Mouse (Mus musculus) ES-E14 (cell line): ENCODE measurements around the gene Atp2b4. TPM values are rescaled to one million over a fixed set of nuclear protein-coding genes. Genes with fewer than 3 reads are reported as not detected.

Source experiments
- DNase-seq: peaks from one replicate; pipeline ENCODE4 v3.0.0-alpha.2; 2013; ENCODE audit warnings: low read depth, low spot score
- H3K27ac ChIP-seq: 2 replicates; pipeline ENCODE4 v1.5.1; 2012; ENCODE audit warnings: low read depth, mild to moderate bottlenecking, low read length, moderate library complexity, mixed read lengths; ENCODE audit not compliant: poor library complexity, insufficient read depth, severe bottlenecking
- H3K36me3 ChIP-seq: 2 replicates; pipeline ENCODE4 v1.6.1; 2012; ENCODE audit warnings: mild to moderate bottlenecking, low read length, moderate library complexity, mixed read lengths; ENCODE audit not compliant: control insufficient read depth, poor library complexity, insufficient read depth, severe bottlenecking
- H3K4me1 ChIP-seq, 2 experiments: fragments of 150-350 bp in 1 of 2; sonication (generic) in 1 of 2; 2 replicates each; pipeline ENCODE4 v1.6.1; 2012; ENCODE audit warnings: low read length in 2 of 2, mild to moderate bottlenecking in 1 of 2, mixed read lengths in 1 of 2; ENCODE audit not compliant: control insufficient read depth in 2 of 2, insufficient read depth in 2 of 2, poor library complexity in 1 of 2
- H3K4me3 ChIP-seq, 2 experiments: fragments of 150-350 bp in 1 of 2; sonication (generic) in 1 of 2; 2 replicates each; pipeline ENCODE4 v1.5.1; 2012; ENCODE audit warnings: low read length in 2 of 2, low read depth in 1 of 2, mild to moderate bottlenecking in 1 of 2, mixed read lengths in 1 of 2; ENCODE audit not compliant: insufficient read depth in 1 of 2, poor library complexity in 1 of 2, severe bottlenecking in 1 of 2
- H3K9ac ChIP-seq: 2 replicates; pipeline ENCODE4 v1.6.1; 2012; ENCODE audit warnings: low read depth, mild to moderate bottlenecking, low read length, mixed read lengths; ENCODE audit not compliant: poor library complexity, insufficient read depth, severe bottlenecking
- H3K9me3 ChIP-seq: fragments of 150-350 bp; sonication (generic); 2 replicates; pipeline ENCODE4 v1.6.1; 2012; ENCODE audit warnings: low read depth, mild to moderate bottlenecking, low read length; ENCODE audit not compliant: control insufficient read depth, insufficient read depth
- CHD2 ChIP-seq: IDR thresholded peaks from 2 replicates; pipeline ENCODE4 v1.6.1; 2014; ENCODE audit warnings: mild to moderate bottlenecking, low read depth, low read length, inconsistent platforms
- HCFC1 ChIP-seq: IDR thresholded peaks from 2 replicates; pipeline ENCODE4 v1.6.1; 2012; ENCODE audit warnings: low read length, inconsistent platforms, borderline replicate concordance; ENCODE audit not compliant: insufficient read depth
- MAFK ChIP-seq: IDR thresholded peaks from 2 replicates; pipeline ENCODE4 v1.6.1; 2014; ENCODE audit warnings: mild to moderate bottlenecking, low read depth, low read length, inconsistent platforms; ENCODE audit not compliant: insufficient read depth
- ZC3H11A ChIP-seq: IDR thresholded peaks from 2 replicates; pipeline ENCODE4 v1.6.1; 2012; ENCODE audit warnings: low read depth, mild to moderate bottlenecking, inconsistent platforms, low read length, borderline replicate concordance
- ZNF384 ChIP-seq: IDR thresholded peaks from 2 replicates; pipeline ENCODE4 v1.6.1; 2012; ENCODE audit warnings: low read depth, low read length, inconsistent platforms
- in situ Hi-C, 2 experiments: fragments of 600-800 bp; cut with MboI; formaldehyde crosslinking; loops; one replicate each; pipeline ENCODE4 v1.15.1; 2025; ENCODE audit warnings: low sequenced_read_pairs in 2 of 2, inconsistent platforms in 1 of 2; ENCODE audit not compliant: unreplicated experiment in 2 of 2
- total RNA-seq: library from RNA; depleted of rRNA; stranded (reverse); fragments of 300-350 nt; gene quantifications from 2 replicates; pipeline ENCODE4 v1.2.3, GENCODE M21; 2012

Atp2b4 gene
- total RNA-seq, 1 experiment, result 9.8 TPM

DNA sequence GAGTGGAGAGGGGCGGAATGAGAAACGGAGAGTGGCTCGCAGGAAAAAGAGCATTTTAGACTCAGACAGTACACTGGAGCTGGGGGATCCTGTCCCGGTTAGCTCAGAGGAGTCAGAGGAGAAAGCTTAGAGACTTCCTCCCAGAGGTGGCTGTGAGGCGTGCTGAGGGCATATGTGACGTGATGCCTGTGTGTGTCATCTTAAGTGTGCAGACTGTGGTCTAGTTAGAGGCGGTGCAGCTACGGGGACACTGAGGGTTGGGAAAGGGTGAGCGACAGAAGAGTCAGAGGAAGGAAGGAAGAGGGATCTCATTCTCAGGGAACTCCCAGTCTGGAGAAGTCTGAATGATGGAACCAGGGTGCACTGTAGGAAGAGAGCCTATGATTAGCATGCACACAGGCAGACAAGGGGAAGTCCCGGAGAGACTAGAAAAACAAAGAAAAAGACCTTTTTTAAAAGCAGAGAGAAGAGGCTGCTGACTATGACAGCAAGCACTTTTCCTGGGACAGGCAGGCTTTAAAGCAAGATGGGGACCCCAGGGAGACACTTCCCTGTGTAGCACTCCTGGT, 28.9 kb downstream of the Atp2b4 start:
- no peak for TF ChIP-seq MAFK
- TF ChIP-seq ZC3H11A, result no peak
- no peak for TF ChIP-seq HCFC1
- Histone ChIP-seq H3K9ac (no peak overlapping the region), H3K4me1 (peaks cover 2% of the 10 kb centered on the region in 2 experiments; a peak in 2 of 4 replicates), H3K4me3 (no peak overlapping the region), H3K9me3 (no peaks in the 10 kb centered on the region), H3K27ac (no peak overlapping the region), H3K36me3 (no peaks in the 10 kb centered on the region)
- in situ Hi-C loops, result no loop called here
- no peak for DNase-seq

DNA sequence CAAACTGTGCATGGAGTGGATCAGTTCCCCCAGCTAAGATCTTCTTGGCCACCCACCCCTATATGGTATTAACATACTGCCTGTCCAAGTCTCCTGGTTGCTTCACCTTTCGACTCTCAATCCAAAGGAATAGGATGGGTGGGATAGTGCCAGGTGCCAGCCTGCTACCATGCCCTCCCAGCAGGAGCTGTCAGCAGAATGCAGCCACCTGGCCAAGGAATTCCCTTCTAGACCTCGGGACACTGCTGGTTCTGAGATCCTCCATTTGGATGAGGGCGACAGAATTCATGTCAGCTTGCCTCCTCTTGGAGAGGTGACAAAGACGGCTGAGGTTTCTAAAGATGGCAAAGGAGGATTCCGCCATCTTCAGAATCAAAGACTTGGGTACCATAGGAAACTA, 32.8 kb downstream of the Atp2b4 start:
- H3K4me3 ChIP-seq, result no peak overlapping the region
- H3K36me3 ChIP-seq, result no peaks in the 10 kb centered on the region
- no peaks in the 10 kb centered on the region for H3K9me3 ChIP-seq
- no peak for DNase-seq
- H3K27ac ChIP-seq, result no peak overlapping the region
- no peak overlapping the region for H3K9ac ChIP-seq
- H3K4me1 ChIP-seq, result peaks cover 2% of the 10 kb centered on the region in 2 experiments; a peak in 3 of 4 replicates
- in situ Hi-C loops, result no loop called here
- TF ChIP-seq MAFK (no peak), ZC3H11A (no peak), CHD2 (no peak), ZNF384 (no peak), HCFC1 (no peak)

- H3K27ac ChIP-seq, result no peak overlapping the region
- in situ Hi-C loops, result no loop called here
- TF ChIP-seq CHD2 (no peak), HCFC1 (no peak)
- H3K9me3 ChIP-seq, result no peaks in the 10 kb centered on the region
- DNase-seq, result no peak
- H3K36me3 ChIP-seq, result no peaks in the 10 kb centered on the region
- no peak overlapping the region for H3K4me3 ChIP-seq
- no peak overlapping the region for H3K9ac ChIP-seq
- peaks cover 2 to 4% of the 10 kb centered on the region in 2 experiments; a peak in 3 of 4 replicates for H3K4me1 ChIP-seq
These were observed 33.8 kb downstream of the Atp2b4 start for GRCm38 (mm10) chr1:133766901-133767529.

- Histone ChIP-seq H3K9me3 (no peaks in the 10 kb centered on the region), H3K36me3 (no peaks in the 10 kb centered on the region), H3K4me1 (peaks cover 0 to 4% of the 10 kb centered on the region in 2 experiments; a peak in 2 of 4 replicates), H3K27ac (no peak overlapping the region), H3K9ac (no peak overlapping the region), H3K4me3 (no peak overlapping the region)
- in situ Hi-C loops, result no loop called here
- no peak for DNase-seq
- TF ChIP-seq MAFK (no peak), HCFC1 (no peak)
These were observed 35.5 kb downstream of the Atp2b4 start for GRCm38 (mm10) chr1:133765376-133765775.

- TF ChIP-seq ZNF384 (no peak), ZC3H11A (no peak), HCFC1 (no peak), CHD2 (no peak), MAFK (no peak)
- Histone ChIP-seq H3K4me1 (peaks cover 0 to 4% of the 10 kb centered on the region in 2 experiments; a peak in 2 of 4 replicates), H3K4me3 (no peak overlapping the region), H3K36me3 (no peaks in the 10 kb centered on the region), H3K9ac (no peak overlapping the region), H3K9me3 (no peaks in the 10 kb centered on the region), H3K27ac (no peak overlapping the region)
- no peak for DNase-seq
- in situ Hi-C loops, result no loop called here
These were observed 37.9 kb downstream of the Atp2b4 start for GRCm38 (mm10) chr1:133762946-133763422.
